Mouse (Mus musculus) embryonic facial prominence, embryonic 11.5 days (tissue): ENCODE measurements around the gene Ddn. TPM values are rescaled to one million over a fixed set of nuclear protein-coding genes. Genes with fewer than 3 reads are reported as not detected.

Experiments
- ATAC-seq: fragments of 200-750 bp; cut with Nextera tagmentation; replicated peaks from 2 replicates; pipeline ENCODE4 v1.8.0; 2017; ENCODE audit warnings: low read depth; ENCODE audit not compliant: insufficient number of reproducible peaks, low FRiP score, low TSS enrichment
- DNase-seq: peaks from one replicate; pipeline ENCODE4 v3.0.0-alpha.2; 2015; ENCODE audit warnings: low spot score
- H3K27ac ChIP-seq: fragments of 300-500 bp; sonication (generic); replicated peaks from 2 replicates; pipeline ENCODE4 v1.5.1; 2014; ENCODE audit warnings: mild to moderate bottlenecking, low read depth, low read length, control low read depth
- H3K27me3 ChIP-seq: fragments of 300-500 bp; sonication (generic); 2 replicates; pipeline ENCODE4 v1.6.1; 2014; ENCODE audit warnings: mild to moderate bottlenecking, low read length, moderate library complexity, mixed read lengths; ENCODE audit not compliant: control insufficient read depth, insufficient read depth
- H3K36me3 ChIP-seq: fragments of 300-500 bp; sonication (generic); replicated peaks from 2 replicates; pipeline ENCODE4 v1.6.1; 2014; ENCODE audit warnings: low read depth, mild to moderate bottlenecking, low read length, moderate library complexity, mixed read lengths; ENCODE audit not compliant: control insufficient read depth, insufficient read depth
- H3K4me1 ChIP-seq: fragments of 300-500 bp; sonication (generic); 2 replicates; pipeline ENCODE4 v1.6.1; 2014; ENCODE audit warnings: low read length, mixed read lengths; ENCODE audit not compliant: control insufficient read depth, insufficient read depth
- H3K4me2 ChIP-seq: fragments of 300-500 bp; sonication (generic); 2 replicates; pipeline ENCODE4 v1.6.1; 2014; ENCODE audit warnings: low read depth, mild to moderate bottlenecking, control low read depth, low read length, moderate library complexity
- H3K4me3 ChIP-seq: fragments of 300-500 bp; sonication (generic); 2 replicates; pipeline ENCODE4 v1.5.1; 2014; ENCODE audit warnings: low read depth, low read length, control low read depth
- H3K9ac ChIP-seq: fragments of 300-500 bp; sonication (generic); replicated peaks from 2 replicates; pipeline ENCODE4 v1.6.1; 2014; ENCODE audit warnings: mild to moderate bottlenecking, control low read depth, low read length
- H3K9me3 ChIP-seq: fragments of 300-500 bp; sonication (generic); replicated peaks from 2 replicates; pipeline ENCODE4 v1.6.1; 2016; ENCODE audit warnings: mild to moderate bottlenecking, low read length, inconsistent platforms, mixed read lengths; ENCODE audit not compliant: control insufficient read depth
- WGBS: fragments of 180-500 bp; shearing (Covaris S2); extraction: QIAGEN DNeasy Blood & Tissue Kit; methylation state at CpG from one replicate; pipeline ENCODE4 v1.1.7; 2014; 5-methylcytosine and 5-hydroxymethylcytosine counted together
- polyA plus RNA-seq: library from polyadenylated mRNA; unstranded; fragments of >200 nt; fragmentation: Nextera tagmentation; extraction: Ambion mirVana; gene quantifications from 2 replicates; pipeline ENCODE4 v1.2.1, GENCODE M21; 2014

Gene Ddn
- polyA plus RNA-seq, 1 experiment from 2014 or later, result 0.27 TPM

GRCm38 (mm10) chr15:98808651-98809134, 597 bp downstream of the Ddn start:
- Histone ChIP-seq H3K36me3 (0 out of 2 replicates have a peak, but pooled peaks cover 3% of the 10 kb centered on the region), H3K4me2 (no peak overlapping the region), H3K27me3 (peaks cover 62% of the 10 kb centered on the region), H3K27ac (no peak overlapping the region), H3K4me1 (peaks cover 16% of the 10 kb centered on the region), H3K9ac (no peak overlapping the region), H3K4me3 (no peak overlapping the region), H3K9me3 (no peaks in the 10 kb centered on the region)
- 15% methylated on average over 6 of the region's 6 CpGs for WGBS
- no peak for DNase-seq
- no peak for ATAC-seq

GRCm38 (mm10) chr15:98807895-98808650, 1.2 kb downstream of the Ddn start:
- H3K27ac ChIP-seq, result no peak overlapping the region
- 0 out of 2 replicates have a peak, but pooled peaks cover 1% of the 10 kb centered on the region for H3K36me3 ChIP-seq
- ATAC-seq, result no peak
- H3K27me3 ChIP-seq, result peaks cover 68% of the 10 kb centered on the region
- peak; percentile 51 for DNase-seq
- peaks cover 16% of the 10 kb centered on the region for H3K4me1 ChIP-seq
- peak overlapping the region; percentile 60 for H3K4me2 ChIP-seq
- H3K9me3 ChIP-seq, result no peaks in the 10 kb centered on the region
- H3K4me3 ChIP-seq, result peak overlapping the region; percentile 31
- H3K9ac ChIP-seq, result no peak overlapping the region
- 2% methylated on average over 34 of the region's 34 CpGs for WGBS

- no peak overlapping the region for H3K27ac ChIP-seq
- DNase-seq (peak; percentile 21), ATAC-seq (no peak)
- H3K36me3 ChIP-seq, result no peaks in the 10 kb centered on the region
- H3K4me2 ChIP-seq, result peak overlapping the region; percentile 60
- peak overlapping the region; percentile 31 for H3K4me3 ChIP-seq
- no peak overlapping the region for H3K9ac ChIP-seq
- H3K4me1 ChIP-seq, result peaks cover 16% of the 10 kb centered on the region
- H3K9me3 ChIP-seq, result no peaks in the 10 kb centered on the region
- peaks cover 75% of the 10 kb centered on the region for H3K27me3 ChIP-seq
- under 1% methylated on average over 57 of the region's 58 CpGs for WGBS
Measured at GRCm38 (mm10) chr15:98806809-98807770, 2.2 kb downstream of the Ddn start.

- ATAC-seq (no peak), DNase-seq (no peak)
- H3K9me3 ChIP-seq, result no peaks in the 10 kb centered on the region
- H3K27ac ChIP-seq, result no peak overlapping the region
- H3K9ac ChIP-seq, result no peak overlapping the region
- WGBS, result 4% methylated on average over 30 of the region's 30 CpGs
- H3K4me3 ChIP-seq, result peak overlapping the region; percentile 35
- peaks cover 83% of the 10 kb centered on the region for H3K27me3 ChIP-seq
- peak overlapping the region; percentile 43 for H3K4me2 ChIP-seq
- peaks cover 16% of the 10 kb centered on the region for H3K4me1 ChIP-seq
- no peaks in the 10 kb centered on the region for H3K36me3 ChIP-seq
Measured at GRCm38 (mm10) chr15:98806071-98806808, 3.0 kb downstream of the Ddn start.

- Histone ChIP-seq H3K4me2 (peak overlapping the region; percentile 69), H3K36me3 (no peaks in the 10 kb centered on the region), H3K27me3 (peaks cover 90% of the 10 kb centered on the region), H3K4me1 (peaks cover 16% of the 10 kb centered on the region), H3K27ac (no peak overlapping the region), H3K9ac (peak overlapping the region; percentile 60), H3K4me3 (peak overlapping the region; percentile 35), H3K9me3 (no peaks in the 10 kb centered on the region)
- under 1% methylated on average over 64 of the region's 64 CpGs for WGBS
- ATAC-seq (no peak), DNase-seq (peak; percentile 87)
Measured at GRCm38 (mm10) chr15:98805324-98806040, 3.8 kb downstream of the Ddn start.

GRCm38 (mm10) chr15:98804054-98804453, 5.2 kb downstream of the Ddn start:
- WGBS, result under 1% methylated on average over 32 of the region's 32 CpGs
- H3K9ac ChIP-seq, result no peak overlapping the region
- no peak overlapping the region for H3K27ac ChIP-seq
- no peaks in the 10 kb centered on the region for H3K9me3 ChIP-seq
- no peak overlapping the region for H3K4me3 ChIP-seq
- peak overlapping the region; percentile 19; the same call in 1 of the 2 replicates for H3K4me2 ChIP-seq
- ATAC-seq, result no peak
- H3K36me3 ChIP-seq, result no peaks in the 10 kb centered on the region
- peak; percentile 86 for DNase-seq
- peaks cover 87% of the 10 kb centered on the region for H3K27me3 ChIP-seq
- H3K4me1 ChIP-seq, result peaks cover 16% of the 10 kb centered on the region

- no peak overlapping the region for H3K27ac ChIP-seq
Measured at GRCm38 (mm10) chr15:98802926-98803325, 6.4 kb downstream of the Ddn start.

More at GRCm38 (mm10) chr15:98802926-98803325, 6.4 kb downstream of the Ddn start:
- ATAC-seq (no peak), DNase-seq (peak; percentile 49)
- Histone ChIP-seq H3K9ac (no peak overlapping the region), H3K36me3 (no peaks in the 10 kb centered on the region), H3K4me1 (peaks cover 16% of the 10 kb centered on the region), H3K4me3 (no peak overlapping the region), H3K4me2 (no peak overlapping the region), H3K27me3 (peaks cover 85% of the 10 kb centered on the region), H3K9me3 (no peaks in the 10 kb centered on the region)
- WGBS, result 3% methylated on average over 8 of the region's 8 CpGs
